Mouse (Mus musculus) midbrain, embryonic 13.5 days (tissue): Measurements from ENCODE around the gene Pcdh7. TPM values are rescaled to one million over a fixed set of nuclear protein-coding genes. Genes with fewer than 3 reads are reported as not detected.

Experiments
- ATAC-seq: fragments of 200-750 bp; cut with Nextera tagmentation; 2 replicates; pipeline ENCODE4 v1.8.0; 2017; ENCODE audit warnings: mild to moderate bottlenecking, moderate TSS enrichment, moderate library complexity
- H3K27ac ChIP-seq: fragments of 300-500 bp; sonication (generic); 2 replicates; pipeline ENCODE4 v1.5.1; 2015; ENCODE audit warnings: inconsistent platforms, mild to moderate bottlenecking, moderate library complexity
- H3K27me3 ChIP-seq: fragments of 300-500 bp; sonication (generic); 2 replicates; pipeline ENCODE4 v1.6.1; 2015; ENCODE audit warnings: mild to moderate bottlenecking, inconsistent platforms
- H3K36me3 ChIP-seq: fragments of 300-500 bp; sonication (generic); 2 replicates; pipeline ENCODE4 v1.6.1; 2015; ENCODE audit warnings: mild to moderate bottlenecking, inconsistent platforms
- H3K4me1 ChIP-seq: fragments of 300-500 bp; sonication (generic); replicated peaks from 2 replicates; pipeline ENCODE4 v1.6.1; 2015; ENCODE audit warnings: inconsistent platforms
- H3K4me2 ChIP-seq: fragments of 300-500 bp; sonication (generic); replicated peaks from 2 replicates; pipeline ENCODE4 v1.6.1; 2015; ENCODE audit warnings: moderate library complexity, mild to moderate bottlenecking, inconsistent platforms
- H3K4me3 ChIP-seq: fragments of 300-500 bp; sonication (generic); replicated peaks from 2 replicates; pipeline ENCODE4 v1.5.1; 2015; ENCODE audit warnings: mild to moderate bottlenecking, inconsistent platforms
- H3K9ac ChIP-seq: fragments of 300-500 bp; sonication (generic); replicated peaks from 2 replicates; pipeline ENCODE4 v1.6.1; 2015; ENCODE audit warnings: mild to moderate bottlenecking, inconsistent platforms
- H3K9me3 ChIP-seq: fragments of 300-500 bp; sonication (generic); 2 replicates; pipeline ENCODE4 v1.6.1; 2016; ENCODE audit warnings: mild to moderate bottlenecking, inconsistent platforms
- WGBS: fragments of 180-500 bp; shearing (Covaris S2); methylation state at CpG from one replicate; pipeline ENCODE4 v1.1.7; 2015; 5-methylcytosine and 5-hydroxymethylcytosine counted together
- polyA plus RNA-seq: library from polyadenylated mRNA; unstranded; fragments of >200 nt; fragmentation: Nextera tagmentation; extraction: Ambion mirVana; gene quantifications from 2 replicates; pipeline ENCODE4 v1.2.1, GENCODE M21; 2015

Gene Pcdh7
- polyA plus RNA-seq, 1 experiment from 2014 or later = 14.3 TPM

DNA sequence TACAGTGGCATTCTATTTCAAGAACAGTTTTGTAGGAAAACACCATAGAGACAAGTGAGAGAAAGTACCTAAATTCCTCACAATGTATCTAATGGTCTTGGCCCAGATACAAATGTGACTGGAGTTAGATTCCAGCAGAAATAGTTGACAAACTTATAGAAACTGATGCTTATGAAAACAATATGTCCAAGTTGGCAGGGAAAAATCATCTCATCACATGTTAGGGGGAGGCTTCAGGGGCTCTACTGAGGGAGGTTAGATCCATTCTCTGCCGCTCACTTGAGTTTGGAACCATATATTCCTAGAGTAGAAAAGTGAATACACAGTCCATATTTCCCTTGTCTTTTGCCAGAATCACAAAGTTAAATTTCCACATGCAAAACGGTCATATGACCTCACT, 150.1 kb downstream of the Pcdh7 start:
- Histone ChIP-seq H3K9me3 (no peaks in the 10 kb centered on the region), H3K9ac (no peak overlapping the region), H3K4me3 (no peak overlapping the region), H3K27me3 (no peaks in the 10 kb centered on the region), H3K4me1 (no peaks in the 10 kb centered on the region), H3K27ac (no peak overlapping the region), H3K36me3 (no peaks in the 10 kb centered on the region), H3K4me2 (no peak overlapping the region)
- no peak for ATAC-seq
- 89% methylated on average over 2 of the region's 2 CpGs for WGBS

DNA sequence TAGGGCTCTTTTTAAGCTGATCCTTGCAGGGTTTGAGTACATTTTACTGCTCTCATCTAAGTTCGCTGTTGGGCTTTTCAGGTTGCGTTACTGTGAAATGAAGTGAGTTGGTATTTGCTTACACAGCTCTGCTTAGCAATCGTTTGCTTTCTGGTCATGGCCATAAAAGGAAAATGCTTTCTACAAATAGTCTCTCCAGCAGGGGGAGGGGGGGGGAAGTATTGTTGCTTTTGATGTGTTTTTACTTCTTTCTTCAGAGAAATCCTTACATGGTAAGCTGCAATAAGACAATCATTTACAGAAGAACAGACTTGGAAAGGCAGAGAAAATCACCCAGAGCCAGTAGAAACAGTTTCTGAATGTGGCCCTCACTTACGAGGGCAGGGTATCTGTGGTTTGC, 150.9 kb downstream of the Pcdh7 start:
- no peak overlapping the region for H3K4me2 ChIP-seq
- H3K27me3 ChIP-seq = no peaks in the 10 kb centered on the region
- no peak for ATAC-seq
- no peaks in the 10 kb centered on the region for H3K9me3 ChIP-seq
- H3K9ac ChIP-seq = no peak overlapping the region
- no peak overlapping the region for H3K27ac ChIP-seq
- H3K4me1 ChIP-seq = no peaks in the 10 kb centered on the region
- 50% methylated on average over 4 of the region's 4 CpGs for WGBS
- no peaks in the 10 kb centered on the region for H3K36me3 ChIP-seq
- no peak overlapping the region for H3K4me3 ChIP-seq

DNA sequence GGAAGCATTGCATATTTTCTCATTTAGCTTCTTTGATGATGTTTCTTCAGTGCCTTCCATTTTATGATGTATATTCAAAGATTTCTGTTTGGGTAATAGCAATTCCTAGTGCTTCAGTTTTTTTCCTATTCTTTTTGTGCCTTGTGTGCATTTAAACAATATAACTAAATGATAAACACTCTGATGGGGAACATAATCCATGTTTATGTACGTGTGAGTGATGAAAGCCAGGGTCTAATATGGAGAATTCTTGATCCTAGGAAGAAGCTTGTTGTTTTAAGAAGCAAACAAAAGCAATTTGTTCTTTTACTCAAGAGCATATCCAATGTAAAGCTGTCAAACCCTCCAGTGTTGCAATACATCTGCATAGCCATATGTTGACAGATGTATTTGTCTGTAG, 153.0 kb downstream of the Pcdh7 start:
- 71% methylated on average over 1 of the region's 1 CpGs for WGBS
- Histone ChIP-seq H3K9me3 (no peaks in the 10 kb centered on the region), H3K27me3 (no peaks in the 10 kb centered on the region), H3K4me3 (no peak overlapping the region), H3K4me2 (no peak overlapping the region), H3K36me3 (no peaks in the 10 kb centered on the region), H3K9ac (no peak overlapping the region), H3K27ac (no peak overlapping the region), H3K4me1 (no peaks in the 10 kb centered on the region)
- ATAC-seq = no peak

DNA sequence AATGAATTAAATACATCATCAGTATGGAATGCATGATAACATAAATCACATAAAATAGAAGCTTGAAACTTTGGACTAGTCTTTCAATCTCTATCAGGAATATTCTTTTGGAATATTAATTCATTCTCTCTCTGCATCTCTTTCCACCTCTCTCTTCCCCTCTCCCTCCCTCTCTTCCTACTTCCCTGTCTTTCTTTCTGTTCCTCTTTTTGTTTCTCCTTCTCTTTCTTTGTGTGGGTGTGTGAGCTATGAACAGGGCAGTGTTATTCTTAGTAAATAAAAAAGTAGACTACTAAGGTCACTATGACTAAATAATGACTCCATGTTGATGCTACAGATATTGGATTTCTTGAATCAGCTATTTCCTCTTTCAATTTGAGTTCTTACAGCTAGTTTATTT, 167.2 kb downstream of the Pcdh7 start:
- no peaks in the 10 kb centered on the region for H3K4me1 ChIP-seq
- H3K9me3 ChIP-seq = no peaks in the 10 kb centered on the region
- no peak overlapping the region for H3K9ac ChIP-seq
- ATAC-seq = no peak
- H3K27me3 ChIP-seq = no peaks in the 10 kb centered on the region
- H3K4me2 ChIP-seq = no peak overlapping the region
- H3K4me3 ChIP-seq = no peak overlapping the region
- H3K27ac ChIP-seq = no peak overlapping the region
- H3K36me3 ChIP-seq = no peaks in the 10 kb centered on the region

DNA sequence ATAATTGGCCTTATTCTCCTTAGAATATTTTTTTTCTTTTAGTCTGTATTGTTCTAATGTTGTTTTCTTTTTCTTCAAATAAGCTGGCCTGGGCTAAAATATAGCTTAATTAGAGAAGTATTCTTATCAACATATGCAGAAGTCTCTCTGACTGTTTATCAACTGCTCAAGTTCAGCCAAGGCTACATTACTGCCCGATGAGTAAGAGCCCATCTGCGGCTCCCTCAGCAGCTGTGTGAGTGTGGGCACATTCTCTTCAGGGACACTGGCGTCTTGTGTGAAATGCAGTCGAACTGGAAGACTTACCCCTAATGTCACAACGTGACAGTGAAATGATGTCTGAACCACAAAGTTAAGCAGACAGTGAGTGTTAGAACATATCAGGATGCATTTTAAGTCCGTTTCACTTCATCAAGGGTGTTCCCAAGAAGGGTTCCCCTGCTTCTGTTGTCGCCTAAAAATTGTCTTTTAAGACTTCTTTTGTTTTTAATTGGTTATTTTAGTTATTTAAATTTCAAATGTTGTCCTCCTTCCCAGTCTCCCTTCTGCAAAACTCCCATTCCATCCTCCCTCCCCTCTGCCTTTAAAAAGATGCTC, 181.3 kb downstream of the Pcdh7 start:
- ATAC-seq = no peak
- Histone ChIP-seq H3K9ac (no peak overlapping the region), H3K27me3 (no peaks in the 10 kb centered on the region), H3K36me3 (no peaks in the 10 kb centered on the region), H3K27ac (no peak overlapping the region), H3K4me1 (no peaks in the 10 kb centered on the region), H3K4me2 (no peak overlapping the region), H3K4me3 (no peak overlapping the region), H3K9me3 (no peaks in the 10 kb centered on the region)
- 80% methylated on average over 7 of the region's 7 CpGs for WGBS

DNA sequence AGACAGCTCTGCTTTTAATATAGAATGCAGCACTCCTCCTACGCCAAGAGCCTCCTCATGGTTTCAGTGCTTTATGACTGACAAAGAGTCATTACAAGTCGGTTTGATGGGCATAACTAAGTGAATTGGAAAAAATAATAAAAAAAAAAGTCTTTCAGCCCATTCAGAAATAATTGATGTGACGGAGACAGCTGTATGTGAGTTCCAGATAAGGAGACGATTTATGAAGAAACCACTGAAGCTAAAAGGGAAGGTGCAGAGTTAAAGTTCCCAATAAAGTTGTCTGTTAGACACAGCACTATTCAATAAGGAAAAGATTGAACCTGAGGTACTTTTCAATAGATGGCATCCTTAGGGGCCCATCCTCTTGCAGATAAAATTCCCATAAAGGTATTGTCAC, 189.5 kb downstream of the Pcdh7 start:
- H3K27me3 ChIP-seq = no peaks in the 10 kb centered on the region
- 78% methylated on average over 4 of the region's 4 CpGs for WGBS
- ATAC-seq = no peak
- no peaks in the 10 kb centered on the region for H3K4me1 ChIP-seq
- no peak overlapping the region for H3K9ac ChIP-seq
- H3K36me3 ChIP-seq = no peaks in the 10 kb centered on the region
- no peaks in the 10 kb centered on the region for H3K9me3 ChIP-seq
- no peak overlapping the region for H3K27ac ChIP-seq
- no peak overlapping the region for H3K4me2 ChIP-seq
- no peak overlapping the region for H3K4me3 ChIP-seq

DNA sequence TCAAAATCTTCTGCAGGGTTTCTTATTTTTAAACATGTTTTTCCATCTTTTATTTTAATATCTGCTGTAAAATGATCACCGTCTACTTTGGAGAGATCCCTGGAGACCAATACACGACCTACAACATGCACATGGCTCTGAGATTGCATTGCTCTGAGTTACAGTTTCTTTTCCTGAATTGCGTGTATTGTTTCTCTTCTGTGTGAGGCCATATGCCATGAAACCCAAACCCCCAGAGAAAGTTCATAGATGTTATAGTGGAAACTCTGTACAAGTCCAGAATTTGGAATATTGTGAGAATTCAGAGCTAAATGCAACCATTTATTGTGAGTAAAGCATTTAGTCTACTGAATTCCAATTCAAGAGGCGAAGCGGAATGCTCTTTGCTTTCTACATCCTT, 203.4 kb downstream of the Pcdh7 start:
- ATAC-seq = no peak
- Histone ChIP-seq H3K27ac (no peak overlapping the region), H3K9ac (no peak overlapping the region), H3K27me3 (no peaks in the 10 kb centered on the region), H3K4me3 (no peak overlapping the region), H3K36me3 (no peaks in the 10 kb centered on the region), H3K4me1 (no peaks in the 10 kb centered on the region), H3K9me3 (no peaks in the 10 kb centered on the region), H3K4me2 (no peak overlapping the region)
- 89% methylated on average over 5 of the region's 5 CpGs for WGBS

DNA sequence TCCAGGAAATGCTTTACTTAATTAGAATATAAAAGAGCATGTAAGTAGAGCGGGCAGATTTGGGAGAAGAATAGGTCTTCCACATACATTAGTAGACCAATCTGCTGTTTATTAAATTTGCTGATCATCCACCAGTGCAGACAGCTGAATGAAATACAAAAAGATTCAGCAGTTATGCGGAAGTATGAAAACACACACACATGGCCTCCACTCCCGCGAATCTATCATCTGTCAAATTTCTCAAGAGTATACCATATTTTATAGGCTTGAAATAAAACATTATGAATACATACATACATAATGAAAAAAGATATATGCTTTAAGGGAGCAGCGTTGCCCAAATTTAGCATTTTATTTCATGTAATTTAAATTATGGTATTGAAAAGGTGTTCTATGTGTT, 213.6 kb downstream of the Pcdh7 start:
- WGBS = 88% methylated on average over 5 of the region's 5 CpGs
- no peak for ATAC-seq
- no peaks in the 10 kb centered on the region for H3K27me3 ChIP-seq
- no peak overlapping the region for H3K4me2 ChIP-seq
- no peaks in the 10 kb centered on the region for H3K9me3 ChIP-seq
- no peaks in the 10 kb centered on the region for H3K4me1 ChIP-seq
- H3K4me3 ChIP-seq = no peak overlapping the region
- H3K9ac ChIP-seq = no peak overlapping the region
- H3K36me3 ChIP-seq = no peaks in the 10 kb centered on the region
- no peak overlapping the region for H3K27ac ChIP-seq

DNA sequence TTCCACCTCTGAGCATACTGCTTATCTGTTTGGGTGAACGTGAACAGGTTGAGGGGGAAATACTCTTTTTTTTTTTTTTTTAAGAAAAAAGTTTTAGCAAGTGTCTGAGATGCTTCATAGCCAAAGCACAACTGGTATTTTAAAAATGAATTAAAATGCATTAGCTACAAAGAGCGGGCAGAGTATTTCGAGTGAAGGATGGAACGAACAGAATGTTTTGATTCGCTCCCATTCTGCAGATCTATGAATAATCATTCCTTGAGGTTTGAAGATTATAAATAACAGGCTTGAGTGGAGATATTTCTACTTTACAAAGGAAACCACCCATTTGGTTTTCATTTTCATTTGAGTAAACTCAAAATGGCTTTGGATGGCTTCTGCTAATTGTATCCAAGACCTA, 214.0 kb downstream of the Pcdh7 start:
- no peak overlapping the region for H3K4me3 ChIP-seq
- no peak for ATAC-seq
- H3K27me3 ChIP-seq = no peaks in the 10 kb centered on the region
- H3K36me3 ChIP-seq = no peaks in the 10 kb centered on the region
- no peak overlapping the region for H3K9ac ChIP-seq
- H3K4me1 ChIP-seq = no peaks in the 10 kb centered on the region
- H3K4me2 ChIP-seq = no peak overlapping the region
- WGBS = 89% methylated on average over 5 of the region's 5 CpGs
- no peak overlapping the region for H3K27ac ChIP-seq
- no peaks in the 10 kb centered on the region for H3K9me3 ChIP-seq

DNA sequence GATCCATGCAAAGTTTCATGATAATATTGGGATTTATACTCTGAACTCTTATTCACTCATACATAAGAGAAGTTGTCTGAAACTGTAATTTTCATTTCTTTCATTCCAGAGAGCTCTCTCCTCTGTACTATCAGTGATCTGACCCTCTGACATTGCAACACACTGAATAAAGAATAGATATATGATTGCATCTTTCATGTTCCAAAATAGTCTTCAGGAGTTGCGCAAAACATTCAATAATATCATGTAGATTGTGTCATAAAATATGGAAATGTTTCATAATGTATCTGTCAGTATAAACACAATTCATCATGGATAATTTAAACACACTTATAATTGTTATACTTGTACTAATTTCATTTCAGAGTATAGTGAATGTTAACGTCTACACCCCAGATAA, 216.9 kb downstream of the Pcdh7 start:
- H3K9ac ChIP-seq = no peak overlapping the region
- H3K4me2 ChIP-seq = no peak overlapping the region
- no peaks in the 10 kb centered on the region for H3K9me3 ChIP-seq
- no peaks in the 10 kb centered on the region for H3K27me3 ChIP-seq
- ATAC-seq = no peak
- no peaks in the 10 kb centered on the region for H3K36me3 ChIP-seq
- 98% methylated on average over 2 of the region's 2 CpGs for WGBS
- H3K4me1 ChIP-seq = no peaks in the 10 kb centered on the region
- no peak overlapping the region for H3K4me3 ChIP-seq
- no peak overlapping the region for H3K27ac ChIP-seq

DNA sequence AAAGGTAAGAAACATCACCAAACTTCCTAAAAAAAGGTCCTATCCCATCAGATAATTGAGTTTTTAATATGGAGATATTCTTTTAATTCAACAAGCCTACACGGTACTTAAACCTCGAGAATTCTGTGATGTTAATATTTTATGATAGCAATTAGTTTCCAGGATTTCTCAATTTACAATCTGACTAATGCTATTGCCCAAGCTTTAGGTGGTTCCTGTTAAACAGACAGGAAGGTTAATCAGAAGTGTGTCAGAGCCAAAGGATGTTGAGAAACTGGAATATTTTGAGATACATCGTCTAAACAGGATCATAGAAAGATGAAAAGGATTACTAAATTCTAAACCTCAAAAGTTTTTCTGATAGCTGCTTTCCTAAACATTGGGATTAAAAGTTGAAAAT, 222.7 kb downstream of the Pcdh7 start:
- no peak overlapping the region for H3K4me3 ChIP-seq
- H3K4me1 ChIP-seq = no peaks in the 10 kb centered on the region
- ATAC-seq = no peak
- no peak overlapping the region for H3K4me2 ChIP-seq
- no peaks in the 10 kb centered on the region for H3K36me3 ChIP-seq
- H3K9ac ChIP-seq = no peak overlapping the region
- 82% methylated on average over 3 of the region's 3 CpGs for WGBS
- H3K27me3 ChIP-seq = no peaks in the 10 kb centered on the region
- no peak overlapping the region for H3K27ac ChIP-seq
- no peaks in the 10 kb centered on the region for H3K9me3 ChIP-seq

DNA sequence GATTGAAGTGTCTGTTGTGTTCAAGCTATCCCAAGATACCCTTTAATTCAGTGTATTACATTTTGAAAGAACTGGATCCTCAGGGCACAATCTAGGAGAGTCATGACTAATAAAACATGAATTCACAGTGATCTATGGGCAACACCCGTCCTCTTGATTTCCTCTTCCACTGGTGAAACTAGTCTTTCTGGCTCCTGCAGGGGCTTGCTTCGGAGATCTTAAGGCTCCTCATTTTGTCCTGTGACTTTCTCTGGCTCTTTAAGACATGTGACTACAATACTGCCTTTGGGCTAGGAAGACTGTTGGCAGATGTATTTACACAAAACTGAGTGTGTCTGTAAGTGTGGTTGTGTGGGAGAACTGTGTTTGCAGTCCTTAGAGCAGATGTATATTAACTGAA, 225.4 kb downstream of the Pcdh7 start:
- no peak for ATAC-seq
- Histone ChIP-seq H3K36me3 (no peaks in the 10 kb centered on the region), H3K9me3 (no peaks in the 10 kb centered on the region), H3K4me2 (no peak overlapping the region), H3K4me3 (no peak overlapping the region), H3K27ac (no peak overlapping the region), H3K4me1 (no peaks in the 10 kb centered on the region), H3K27me3 (no peaks in the 10 kb centered on the region), H3K9ac (no peak overlapping the region)
- WGBS = 92% methylated on average over 2 of the region's 2 CpGs

DNA sequence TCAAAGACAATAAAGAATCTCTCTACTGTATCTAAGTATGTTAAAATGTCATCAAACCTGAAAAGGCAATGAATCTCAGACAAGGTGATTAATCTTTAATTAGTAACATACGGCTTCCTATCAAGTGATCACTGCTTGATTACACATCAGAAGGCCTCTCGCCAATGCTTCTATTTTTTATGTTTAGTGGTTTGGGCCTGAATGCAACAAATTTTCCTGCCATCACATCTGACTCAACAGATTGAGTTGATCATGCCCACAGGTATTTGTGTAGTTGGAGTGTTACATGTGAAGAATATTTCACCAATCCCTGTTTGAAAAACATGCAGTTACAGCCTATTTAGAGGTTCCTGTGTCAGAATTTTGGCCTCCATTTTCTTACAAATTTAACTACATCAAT, 225.8 kb downstream of the Pcdh7 start:
- Histone ChIP-seq H3K27ac (no peak overlapping the region), H3K4me2 (no peak overlapping the region), H3K36me3 (no peaks in the 10 kb centered on the region), H3K27me3 (no peaks in the 10 kb centered on the region), H3K9ac (no peak overlapping the region), H3K4me1 (no peaks in the 10 kb centered on the region), H3K9me3 (no peaks in the 10 kb centered on the region), H3K4me3 (no peak overlapping the region)
- ATAC-seq = no peak
- 89% methylated on average over 2 of the region's 2 CpGs for WGBS
